Mouse (Mus musculus): ENCODE results near the gene Cnot2. TPM values are rescaled to one million over a fixed set of nuclear protein-coding genes. Genes with fewer than 3 reads are reported as not detected.

Cnot2 gene
- polyA plus RNA-seq, 1 experiment from 2014 or later, result 106 TPM

GRCm38 (mm10) chr10:116476559-116476958 lies 104.8 kb downstream of the Cnot2 start:
- Histone ChIP-seq H3K4me3 (ENCODE audit: low read depth, low read length) (no peak overlapping the region), H3K4me2 (no peak overlapping the region), H3K27ac (ENCODE audit: low read depth) (no peak overlapping the region), H3K36me3 (ENCODE audit: insufficient read depth) (no peaks in the 10 kb centered on the region), H3K4me1 (ENCODE audit: insufficient read depth) (peaks cover 4% of the 10 kb centered on the region; the same call in 1 of the 2 replicates), H3K9me3 (ENCODE audit: low read depth, low read length) (no peaks in the 10 kb centered on the region), H3K9ac (no peak overlapping the region), H3K27me3 (ENCODE audit: insufficient read depth, low read length) (peaks cover 4% of the 10 kb centered on the region; the same call in 1 of the 2 replicates)
- DNase-seq, result no peak
- ATAC-seq (ENCODE audit: insufficient read depth), result no peak
- WGBS, result 91% methylated on average over 3 of the region's 3 CpGs
- no peak for TF ChIP-seq CTCF (IDR thresholded peaks at IDR 0.05; ENCODE audit: low read depth)

GRCm38 (mm10) chr10:116475725-116476124 lies 105.6 kb downstream of the Cnot2 start:
- no peak for DNase-seq
- Histone ChIP-seq H3K36me3 (ENCODE audit: insufficient read depth) (no peaks in the 10 kb centered on the region), H3K27ac (ENCODE audit: low read depth) (no peak overlapping the region), H3K27me3 (ENCODE audit: insufficient read depth, low read length) (peaks cover 4% of the 10 kb centered on the region; the same call in 1 of the 2 replicates), H3K4me3 (ENCODE audit: low read depth, low read length) (no peak overlapping the region), H3K9ac (no peak overlapping the region), H3K9me3 (ENCODE audit: low read depth, low read length) (no peaks in the 10 kb centered on the region), H3K4me1 (ENCODE audit: insufficient read depth) (peaks cover 4% of the 10 kb centered on the region; the same call in 1 of the 2 replicates), H3K4me2 (no peak overlapping the region)
- WGBS, result 58% methylated on average over 6 of the region's 6 CpGs
- no peak for ATAC-seq (ENCODE audit: insufficient read depth)
- no peak for TF ChIP-seq CTCF (IDR thresholded peaks at IDR 0.05; ENCODE audit: low read depth)

- H3K9me3 ChIP-seq (ENCODE audit: low read depth, low read length), result no peaks in the 10 kb centered on the region
- peak; percentile 51 for TF ChIP-seq CTCF (IDR thresholded peaks at IDR 0.05; ENCODE audit: low read depth)
- ATAC-seq (ENCODE audit: insufficient read depth) (peak; percentile 90), DNase-seq (peak; percentile 69)
- peak within 1 kb of the TSS; percentile 60 for H3K27ac ChIP-seq (ENCODE audit: low read depth)
- peak within 1 kb of the TSS; percentile 95 for H3K4me2 ChIP-seq
- WGBS, result under 1% methylated on average over 85 of the region's 92 CpGs
- no peaks in the 10 kb centered on the region for H3K36me3 ChIP-seq (ENCODE audit: insufficient read depth)
- peaks cover 4% of the 10 kb centered on the region; the same call in 1 of the 2 replicates for H3K4me1 ChIP-seq (ENCODE audit: insufficient read depth)
- H3K27me3 ChIP-seq (ENCODE audit: insufficient read depth, low read length), result peaks cover 4% of the 10 kb centered on the region; the same call in 1 of the 2 replicates
- peak within 1 kb of the TSS; percentile 66 for H3K4me3 ChIP-seq (ENCODE audit: low read depth, low read length)
- H3K9ac ChIP-seq, result peak within 1 kb of the TSS; percentile 71
These were observed 107.4 kb downstream of the Cnot2 start, which contains the start of gene Kcnmb4 for GRCm38 (mm10) chr10:116473759-116474549. Kcnmb4 (minus strand) TSS chr10:116473878.

- TF ChIP-seq CTCF (IDR thresholded peaks at IDR 0.05; ENCODE audit: low read depth), result no peak
- H3K4me1 ChIP-seq (ENCODE audit: insufficient read depth), result peaks cover 4% of the 10 kb centered on the region; the same call in 1 of the 2 replicates
- H3K9me3 ChIP-seq (ENCODE audit: low read depth, low read length), result no peaks in the 10 kb centered on the region
- peak overlapping the region; percentile 71 for H3K9ac ChIP-seq
- under 1% methylated on average over 74 of the region's 78 CpGs for WGBS
- ATAC-seq (ENCODE audit: insufficient read depth) (peak; percentile 66), DNase-seq (peak; percentile 78)
- H3K4me2 ChIP-seq, result peak overlapping the region; percentile 95
- peaks cover 4% of the 10 kb centered on the region; the same call in 1 of the 2 replicates for H3K27me3 ChIP-seq (ENCODE audit: insufficient read depth, low read length)
- no peaks in the 10 kb centered on the region for H3K36me3 ChIP-seq (ENCODE audit: insufficient read depth)
- peak overlapping the region; percentile 66 for H3K4me3 ChIP-seq (ENCODE audit: low read depth, low read length)
- peak overlapping the region; percentile 60 for H3K27ac ChIP-seq (ENCODE audit: low read depth)
These were observed 108.1 kb downstream of the Cnot2 start for GRCm38 (mm10) chr10:116473071-116473758.

GRCm38 (mm10) chr10:116472579-116472978 lies 108.7 kb downstream of the Cnot2 start:
- DNase-seq, result no peak
- H3K4me2 ChIP-seq, result peak overlapping the region; percentile 95
- ATAC-seq (ENCODE audit: insufficient read depth), result no peak; the same call in 1 of the 2 replicates
- no peaks in the 10 kb centered on the region for H3K36me3 ChIP-seq (ENCODE audit: insufficient read depth)
- no peak for TF ChIP-seq CTCF (IDR thresholded peaks at IDR 0.05; ENCODE audit: low read depth)
- no peak overlapping the region for H3K27ac ChIP-seq (ENCODE audit: low read depth)
- H3K27me3 ChIP-seq (ENCODE audit: insufficient read depth, low read length), result peaks cover 4% of the 10 kb centered on the region; the same call in 1 of the 2 replicates
- H3K9me3 ChIP-seq (ENCODE audit: low read depth, low read length), result no peaks in the 10 kb centered on the region
- peak overlapping the region; percentile 66 for H3K4me3 ChIP-seq (ENCODE audit: low read depth, low read length)
- WGBS, result 7% methylated on average over 5 of the region's 5 CpGs
- peaks cover 4% of the 10 kb centered on the region; the same call in 1 of the 2 replicates for H3K4me1 ChIP-seq (ENCODE audit: insufficient read depth)
- peak overlapping the region; percentile 71 for H3K9ac ChIP-seq

GRCm38 (mm10) chr10:116470306-116470925 lies 110.9 kb downstream of the Cnot2 start:
- 78% methylated on average over 11 of the region's 11 CpGs for WGBS

More at GRCm38 (mm10) chr10:116470306-116470925, 110.9 kb downstream of the Cnot2 start:
- no peak for DNase-seq
- H3K4me3 ChIP-seq (ENCODE audit: low read depth, low read length), result no peak overlapping the region
- no peak overlapping the region for H3K9ac ChIP-seq
- peaks cover 4% of the 10 kb centered on the region; the same call in 1 of the 2 replicates for H3K4me1 ChIP-seq (ENCODE audit: insufficient read depth)
- H3K27ac ChIP-seq (ENCODE audit: low read depth), result no peak overlapping the region
- ATAC-seq (ENCODE audit: insufficient read depth), result no peak
- TF ChIP-seq CTCF (IDR thresholded peaks at IDR 0.05; ENCODE audit: low read depth), result no peak
- no peaks in the 10 kb centered on the region for H3K9me3 ChIP-seq (ENCODE audit: low read depth, low read length)
- H3K4me2 ChIP-seq, result no peak overlapping the region
- H3K36me3 ChIP-seq (ENCODE audit: insufficient read depth), result no peaks in the 10 kb centered on the region
- H3K27me3 ChIP-seq (ENCODE audit: insufficient read depth, low read length), result peaks cover 4% of the 10 kb centered on the region; the same call in 1 of the 2 replicates
